Mouse (Mus musculus) hindbrain, embryonic 10.5 days (tissue): ENCODE results near the gene Tmed4. TPM values are rescaled to one million over a fixed set of nuclear protein-coding genes. Genes with fewer than 3 reads are reported as not detected.
A peak's percentile ranks its signal among the peaks of the same experiment; 100 is the strongest.

Experiments
- DNase-seq: peaks from one replicate; pipeline ENCODE4 v3.0.0-alpha.2; 2017; ENCODE audit warnings: low spot score
- H3K27ac ChIP-seq: fragments of 300-500 bp; sonication (generic); 2 replicates; pipeline ENCODE4 v1.5.1; 2016; ENCODE audit warnings: mild to moderate bottlenecking, moderate library complexity
- H3K27me3 ChIP-seq: fragments of 300-500 bp; sonication (generic); 2 replicates; pipeline ENCODE4 v1.6.1; 2016; ENCODE audit warnings: mild to moderate bottlenecking; ENCODE audit not compliant: poor library complexity, insufficient read depth, severe bottlenecking
- H3K36me3 ChIP-seq: fragments of 300-500 bp; sonication (generic); 2 replicates; pipeline ENCODE4 v1.6.1; 2016; ENCODE audit warnings: mild to moderate bottlenecking, moderate library complexity
- H3K4me1 ChIP-seq: fragments of 300-500 bp; sonication (generic); replicated peaks from 2 replicates; pipeline ENCODE4 v1.6.1; 2016; ENCODE audit warnings: mild to moderate bottlenecking
- H3K4me3 ChIP-seq: fragments of 300-500 bp; sonication (generic); 2 replicates; pipeline ENCODE4 v1.5.1; 2016; ENCODE audit warnings: mild to moderate bottlenecking, moderate library complexity
- H3K9me3 ChIP-seq: fragments of 300-500 bp; sonication (generic); 2 replicates; pipeline ENCODE4 v1.6.1; 2016; ENCODE audit warnings: mild to moderate bottlenecking, moderate library complexity
- WGBS: fragments of 180-500 bp; shearing (Covaris S2); methylation state at CpG from one replicate; pipeline ENCODE4 v1.1.7; 2016; 5-methylcytosine and 5-hydroxymethylcytosine counted together
- polyA plus RNA-seq: library from polyadenylated mRNA; unstranded; fragments of >200 nt; fragmentation: Nextera tagmentation; extraction: Ambion mirVana; gene quantifications from 2 replicates; pipeline ENCODE4 v1.2.1, GENCODE M21; 2016

The Tmed4 gene
- polyA plus RNA-seq = 128 and 137 TPM in 2 replicates

DNA sequence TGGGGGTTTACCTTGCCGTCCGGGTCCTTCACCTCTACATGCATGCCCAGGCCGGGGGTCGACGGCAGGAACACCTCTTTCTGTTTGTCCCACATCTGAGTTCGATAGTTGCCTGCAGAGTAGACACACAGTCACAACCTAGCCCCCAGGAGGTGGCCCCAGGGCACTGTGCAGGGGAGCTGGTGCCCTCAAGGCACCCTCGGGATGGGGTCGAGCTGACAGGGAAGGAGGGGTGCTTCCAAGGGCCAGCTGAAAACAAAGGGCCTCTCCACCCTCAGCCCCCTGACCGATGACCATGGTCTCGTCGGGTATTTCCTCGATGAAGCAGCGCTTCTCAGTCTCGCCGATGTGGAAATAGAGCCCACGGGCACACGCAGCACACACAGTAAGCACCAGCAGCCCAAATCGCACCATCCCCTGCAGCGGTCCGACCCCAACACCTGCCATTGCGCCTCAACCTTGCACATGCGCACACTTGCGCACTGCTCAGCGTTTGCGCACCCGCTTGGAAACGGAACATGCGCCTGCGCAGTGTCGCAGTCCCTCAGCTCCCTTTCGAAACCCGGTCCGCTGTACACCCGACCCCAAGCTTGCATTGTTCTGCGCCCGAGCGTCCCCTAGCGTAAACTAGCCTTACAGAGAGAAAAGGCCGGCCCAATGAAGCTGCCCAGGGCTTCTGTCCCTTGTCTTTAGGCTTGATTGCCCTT is at the start of gene Tmed4:
Gene Tmed4, minus strand, starts transcription at position 484 of the 707 bp plus-strand sequence.
- under 1% methylated on average over 39 of the region's 39 CpGs for WGBS
- Histone ChIP-seq H3K4me1 (peaks cover 29% of the 10 kb centered on the region), H3K27ac (peak within 1 kb of the TSS; percentile 94), H3K4me3 (peak within 1 kb of the TSS; percentile 93), H3K36me3 (peaks cover 32% of the 10 kb centered on the region), H3K27me3 (no peaks in the 10 kb centered on the region), H3K9me3 (no peaks in the 10 kb centered on the region)
- peak; percentile 97 for DNase-seq

DNA sequence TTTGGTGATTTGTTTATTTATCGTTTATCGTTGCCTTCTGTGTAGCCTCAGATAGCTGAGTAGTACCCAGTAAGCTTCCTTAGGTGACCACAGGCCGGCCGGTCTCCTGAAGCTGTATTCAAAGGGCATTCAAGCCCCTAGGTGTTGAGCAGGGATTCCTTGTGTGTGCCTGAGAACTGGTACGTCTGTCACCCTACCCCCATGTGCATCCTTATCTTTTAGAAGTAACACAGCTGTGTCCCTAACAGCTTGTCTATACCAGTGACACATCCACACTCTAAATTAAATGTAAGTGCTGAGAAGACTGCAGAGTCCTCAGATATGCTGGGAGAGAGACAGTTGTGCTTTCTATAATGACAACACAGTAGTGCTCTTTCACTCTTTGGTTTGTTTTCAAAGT is 48.7 kb upstream of the Tmed4 start:
- Histone ChIP-seq H3K36me3 (peaks cover 59% of the 10 kb centered on the region), H3K27ac (no peak overlapping the region), H3K9me3 (no peaks in the 10 kb centered on the region), H3K4me1 (no peaks in the 10 kb centered on the region), H3K27me3 (no peaks in the 10 kb centered on the region), H3K4me3 (no peak overlapping the region)
- no peak for DNase-seq
- WGBS = 91% methylated on average over 5 of the region's 5 CpGs

DNA sequence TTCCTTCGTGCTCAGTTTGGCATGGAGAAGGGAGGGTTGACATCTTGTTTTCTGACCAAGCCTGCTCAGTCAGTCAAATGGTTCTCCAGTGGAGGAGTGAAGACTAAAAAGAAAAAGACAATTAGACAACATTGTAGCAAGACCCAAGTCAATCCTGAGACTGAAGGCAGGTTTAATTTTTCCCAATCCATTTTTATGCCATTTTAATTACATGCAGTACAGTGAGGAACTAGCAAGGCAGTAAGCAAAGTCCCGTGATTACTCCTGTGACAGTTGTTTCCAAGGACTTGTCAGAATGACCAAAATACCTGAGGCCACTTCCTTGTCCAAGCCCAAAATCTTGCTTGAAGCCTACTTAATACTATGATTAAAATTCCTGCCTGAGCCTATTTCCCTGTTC is 47.4 kb upstream of the Tmed4 start:
- 90% methylated on average over 2 of the region's 2 CpGs for WGBS
- DNase-seq = no peak
- H3K27me3 ChIP-seq = no peaks in the 10 kb centered on the region
- H3K36me3 ChIP-seq = peaks cover 71% of the 10 kb centered on the region
- no peak overlapping the region for H3K4me3 ChIP-seq
- no peak overlapping the region for H3K27ac ChIP-seq
- H3K4me1 ChIP-seq = no peaks in the 10 kb centered on the region
- H3K9me3 ChIP-seq = no peaks in the 10 kb centered on the region

DNA sequence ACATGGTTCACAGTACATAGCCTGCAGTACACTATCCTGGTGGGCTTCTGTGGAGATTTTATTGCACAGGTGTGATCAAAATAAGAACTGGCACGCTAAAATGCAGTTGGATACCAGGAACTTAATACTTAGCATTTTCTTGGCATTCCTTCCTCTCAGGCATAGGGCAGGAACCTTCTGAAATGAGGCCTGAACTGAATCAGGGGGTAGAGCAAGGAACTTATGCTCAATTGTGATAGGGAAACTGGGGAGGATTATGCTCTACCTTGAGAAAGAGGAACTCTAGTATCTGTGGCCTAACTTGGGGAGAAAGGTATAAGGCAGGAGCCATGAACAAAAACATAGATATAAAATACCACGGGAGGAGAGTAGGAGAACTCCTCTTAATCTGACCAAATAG is 44.7 kb upstream of the Tmed4 start:
- no peak for DNase-seq
- H3K27me3 ChIP-seq = no peaks in the 10 kb centered on the region
- no peaks in the 10 kb centered on the region for H3K4me1 ChIP-seq
- 87% methylated on average over 2 of the region's 2 CpGs for WGBS
- no peaks in the 10 kb centered on the region for H3K9me3 ChIP-seq
- no peak overlapping the region for H3K27ac ChIP-seq
- peaks cover 89% of the 10 kb centered on the region for H3K36me3 ChIP-seq
- H3K4me3 ChIP-seq = no peak overlapping the region

DNA sequence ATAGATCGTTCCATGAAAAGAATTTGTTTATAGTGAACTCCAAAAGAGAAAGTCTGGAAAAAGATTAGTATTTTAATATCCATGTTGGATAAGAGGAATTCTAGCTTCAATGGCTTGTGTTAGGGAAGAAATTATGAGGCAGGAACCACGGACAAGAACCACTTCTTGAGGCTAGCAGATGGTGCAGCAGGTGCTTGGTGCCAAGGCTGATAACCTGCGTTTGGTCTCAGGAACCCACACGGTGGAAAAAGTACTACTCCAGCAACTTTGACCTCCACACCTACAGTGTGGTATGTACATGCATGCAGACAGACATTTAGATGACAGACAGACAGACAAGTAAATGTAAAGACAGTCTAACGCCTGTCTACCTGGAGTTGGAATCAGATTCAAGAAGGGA is 43.9 kb upstream of the Tmed4 start:
- Histone ChIP-seq H3K9me3 (no peaks in the 10 kb centered on the region), H3K27ac (no peak overlapping the region), H3K27me3 (no peaks in the 10 kb centered on the region), H3K4me1 (no peaks in the 10 kb centered on the region), H3K4me3 (no peak overlapping the region), H3K36me3 (peaks cover 89% of the 10 kb centered on the region)
- no peak for DNase-seq
- WGBS = 92% methylated on average over 5 of the region's 5 CpGs

DNA sequence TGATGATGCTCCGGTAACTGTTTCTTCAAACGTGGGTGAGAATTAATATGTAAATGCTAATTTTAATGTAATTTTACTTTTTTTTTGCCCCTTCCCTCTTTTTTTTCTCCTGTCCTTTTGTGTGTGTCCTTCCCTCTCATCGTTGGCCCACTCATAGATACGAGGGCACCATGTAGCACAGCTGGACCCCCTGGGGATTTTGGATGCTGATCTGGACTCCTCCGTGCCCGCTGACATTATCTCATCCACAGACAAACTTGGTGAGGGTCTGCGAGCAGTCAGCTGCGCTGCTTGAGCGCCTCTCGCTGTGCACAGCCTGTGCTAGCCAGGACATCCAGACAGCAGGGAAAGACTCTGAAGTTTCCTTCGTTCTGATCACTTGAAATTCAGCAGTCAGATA is 42.2 kb upstream of the Tmed4 start:
- 89% methylated on average over 11 of the region's 11 CpGs for WGBS
- peaks cover 84% of the 10 kb centered on the region for H3K36me3 ChIP-seq

DNA sequence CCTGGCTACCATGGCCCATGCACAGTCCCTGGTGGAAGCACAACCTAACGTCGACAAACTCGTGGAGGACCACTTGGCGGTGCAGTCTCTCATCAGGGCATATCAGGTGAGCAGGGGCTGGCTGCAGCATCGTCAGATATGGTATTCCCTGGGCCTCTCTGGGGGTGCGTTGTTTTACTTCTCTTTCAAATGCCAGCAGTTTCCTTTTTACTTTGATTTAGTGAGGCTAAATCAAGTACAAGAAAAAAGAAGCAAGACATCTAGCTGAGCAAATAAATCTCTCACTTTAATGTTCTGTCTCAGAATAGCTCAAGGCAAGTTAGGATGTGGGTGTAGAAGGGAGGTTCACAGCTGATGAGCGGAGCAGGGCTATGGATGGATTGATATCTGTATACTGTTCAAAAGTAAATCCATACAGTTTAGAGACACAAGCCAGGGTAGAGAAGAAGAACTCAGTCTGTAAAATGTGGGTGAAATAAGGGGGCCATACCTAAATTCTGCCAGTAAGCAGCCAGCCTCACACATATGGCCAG is 39.3 kb upstream of the Tmed4 start:
- Histone ChIP-seq H3K4me1 (no peaks in the 10 kb centered on the region), H3K9me3 (no peaks in the 10 kb centered on the region), H3K27ac (no peak overlapping the region), H3K27me3 (no peaks in the 10 kb centered on the region), H3K4me3 (no peak overlapping the region), H3K36me3 (peaks cover 85% of the 10 kb centered on the region)
- DNase-seq = no peak
- 92% methylated on average over 7 of the region's 7 CpGs for WGBS

More for the DNA sequence above, 42.2 kb upstream of the Tmed4 start:
- H3K4me3 ChIP-seq = no peak overlapping the region
- no peaks in the 10 kb centered on the region for H3K9me3 ChIP-seq
- no peaks in the 10 kb centered on the region for H3K4me1 ChIP-seq
- DNase-seq = no peak
- H3K27me3 ChIP-seq = no peaks in the 10 kb centered on the region
- H3K27ac ChIP-seq = no peak overlapping the region

DNA sequence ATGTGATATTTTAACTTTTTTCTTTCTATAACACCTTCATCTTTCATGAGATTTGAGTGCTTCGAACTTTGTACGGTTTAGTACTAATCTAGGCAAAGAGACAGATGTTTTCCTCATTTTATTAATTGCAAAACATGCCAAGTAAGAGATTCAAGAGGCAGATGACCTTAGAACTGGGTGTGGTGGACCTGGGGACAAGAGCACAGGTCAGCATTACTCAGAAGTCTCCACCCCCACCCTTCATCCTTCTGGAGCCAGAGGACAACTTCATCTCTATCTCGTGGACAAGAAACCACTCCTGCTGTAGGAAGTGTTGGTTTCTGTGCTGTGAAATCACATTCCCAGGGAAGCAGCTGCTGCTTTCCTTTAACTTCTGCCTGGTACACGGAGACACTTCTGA is 33.5 kb upstream of the Tmed4 start:
- H3K4me1 ChIP-seq = no peaks in the 10 kb centered on the region
- H3K9me3 ChIP-seq = no peaks in the 10 kb centered on the region
- no peaks in the 10 kb centered on the region for H3K27me3 ChIP-seq
- H3K27ac ChIP-seq = no peak overlapping the region
- peaks cover 77% of the 10 kb centered on the region for H3K36me3 ChIP-seq
- no peak overlapping the region for H3K4me3 ChIP-seq
- 93% methylated on average over 4 of the region's 4 CpGs for WGBS
- DNase-seq = no peak

DNA sequence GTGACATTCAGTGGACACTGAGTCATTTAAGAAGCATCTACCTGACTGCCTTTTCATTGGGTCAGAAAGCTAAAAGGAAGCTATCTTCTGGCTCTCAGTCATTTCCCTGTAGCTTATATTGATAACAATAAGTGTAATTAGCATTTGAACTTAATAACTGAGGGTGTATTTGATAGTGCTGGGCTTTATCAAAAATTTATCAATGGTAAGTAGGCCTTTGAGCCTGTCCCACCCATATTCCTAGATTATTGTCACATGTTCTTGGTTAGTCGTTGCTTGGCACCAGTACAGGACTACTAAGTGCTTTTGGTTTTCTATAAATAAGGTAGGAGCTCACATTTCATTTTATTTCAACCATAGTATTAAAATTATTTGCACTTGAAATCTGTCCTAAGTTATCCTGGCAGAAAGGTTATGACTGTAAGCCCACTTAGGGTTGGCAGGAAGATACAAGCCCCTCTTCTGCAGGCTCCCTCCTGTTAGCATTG is 31.3 kb upstream of the Tmed4 start:
- H3K4me1 ChIP-seq = no peaks in the 10 kb centered on the region
- no peaks in the 10 kb centered on the region for H3K9me3 ChIP-seq
- no peak overlapping the region for H3K27ac ChIP-seq
- DNase-seq = no peak
- H3K36me3 ChIP-seq = peaks cover 84% of the 10 kb centered on the region
- WGBS = 85% methylated on average over 1 of the region's 1 CpGs
- H3K27me3 ChIP-seq = no peaks in the 10 kb centered on the region
- no peak overlapping the region for H3K4me3 ChIP-seq

DNA sequence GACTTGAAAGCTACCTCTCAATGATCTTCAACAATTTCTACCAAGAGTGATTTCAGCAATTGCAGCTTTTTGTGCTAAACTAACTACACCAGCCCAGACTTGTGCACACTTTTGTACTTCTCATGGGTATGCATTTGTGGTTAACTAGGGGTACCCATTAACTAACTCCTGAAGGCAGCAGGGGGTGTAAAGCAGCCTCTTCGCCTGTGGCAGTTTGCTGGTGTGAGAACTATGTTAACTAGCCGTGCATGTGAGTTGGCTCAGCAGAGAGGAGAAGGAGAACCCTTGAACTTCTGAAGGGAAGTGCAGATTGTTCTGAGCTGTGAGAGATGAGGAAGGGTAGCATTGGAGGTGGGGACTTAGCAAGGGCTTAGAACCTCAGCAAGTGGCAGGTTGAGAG is 28.1 kb upstream of the Tmed4 start:
- Histone ChIP-seq H3K27ac (no peak overlapping the region), H3K9me3 (no peaks in the 10 kb centered on the region), H3K36me3 (peaks cover 87% of the 10 kb centered on the region), H3K4me3 (no peak overlapping the region), H3K27me3 (no peaks in the 10 kb centered on the region), H3K4me1 (no peaks in the 10 kb centered on the region)
- no peak for DNase-seq
- WGBS = 85% methylated on average over 2 of the region's 2 CpGs

DNA sequence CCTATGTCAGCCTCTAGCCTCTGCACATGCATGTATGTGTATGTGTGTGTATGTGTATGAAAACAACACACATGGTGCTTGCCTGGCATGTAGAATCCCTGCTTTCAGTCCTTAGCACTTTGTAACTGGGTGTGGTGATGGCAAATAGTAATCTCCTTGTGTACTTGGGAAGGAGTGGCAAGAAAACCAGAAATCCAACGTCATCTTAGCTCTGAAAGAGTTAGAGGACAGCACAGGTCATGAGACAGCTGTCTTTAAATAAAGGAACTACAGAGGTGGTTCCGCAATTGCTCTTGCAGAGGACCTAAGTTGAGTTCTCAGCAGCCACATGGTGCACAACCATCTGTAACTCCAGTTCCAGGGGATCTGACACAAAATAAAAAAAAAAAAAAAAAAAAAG is 24.8 kb upstream of the Tmed4 start:
- whole genome bisulfite sequencing = 91% methylated on average over 2 of the region's 2 CpGs
- no peak for DNase-seq
- no peaks in the 10 kb centered on the region for H3K9me3 ChIP-seq

DNA sequence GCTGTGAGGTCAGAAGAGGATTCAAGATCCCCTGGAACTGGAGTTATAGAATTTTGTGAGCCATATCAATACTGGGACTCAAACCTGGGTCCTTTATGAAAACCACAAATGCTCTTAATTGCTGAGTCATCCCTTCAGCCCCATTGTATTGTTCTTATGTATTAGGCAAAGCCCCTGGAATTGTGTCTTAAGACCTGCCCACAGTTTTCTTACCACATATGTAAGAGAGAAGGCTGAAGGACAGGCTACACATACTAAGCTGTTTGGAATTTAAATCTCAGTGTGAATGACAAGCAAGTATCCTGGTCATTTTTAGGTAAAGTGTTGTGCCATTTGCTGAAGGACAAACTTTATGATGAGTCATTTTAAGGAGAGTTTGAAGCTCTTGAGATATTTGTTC is 21.4 kb upstream of the Tmed4 start:
- H3K9me3 ChIP-seq = no peaks in the 10 kb centered on the region
- H3K27me3 ChIP-seq = no peaks in the 10 kb centered on the region
- H3K4me3 ChIP-seq = no peak overlapping the region
- DNase-seq = no peak
- peaks cover 12% of the 10 kb centered on the region for H3K4me1 ChIP-seq
- no peak overlapping the region for H3K27ac ChIP-seq
- H3K36me3 ChIP-seq = peaks cover 43% of the 10 kb centered on the region

More for the DNA sequence above, 24.8 kb upstream of the Tmed4 start:
- Histone ChIP-seq H3K36me3 (peaks cover 70% of the 10 kb centered on the region), H3K27ac (no peak overlapping the region), H3K4me3 (no peak overlapping the region), H3K4me1 (no peaks in the 10 kb centered on the region), H3K27me3 (no peaks in the 10 kb centered on the region)

DNA sequence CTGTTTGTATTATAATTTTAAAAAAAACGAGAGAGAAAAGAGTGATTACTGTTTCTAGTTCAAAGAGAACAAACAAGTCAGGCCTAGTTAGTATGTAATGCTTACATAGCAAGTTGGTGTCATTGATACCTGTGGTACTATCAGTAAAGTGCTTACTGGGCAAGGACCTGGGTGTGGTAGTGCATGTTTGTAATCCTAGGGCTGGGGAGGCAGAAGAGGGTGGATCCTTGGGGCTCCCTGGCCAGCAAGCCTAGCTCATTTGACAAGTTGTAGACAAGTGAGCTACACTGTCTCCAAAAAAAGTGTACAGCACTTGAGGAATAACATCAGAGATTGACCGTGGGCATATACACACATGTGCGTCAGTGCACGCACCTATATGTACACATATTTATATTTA is 20.0 kb upstream of the Tmed4 start:
- 90% methylated on average over 4 of the region's 4 CpGs for WGBS

More for the DNA sequence above, 20.0 kb upstream of the Tmed4 start:
- Histone ChIP-seq H3K27me3 (peaks cover 9% of the 10 kb centered on the region; the same call in 1 of the 2 replicates), H3K4me3 (no peak overlapping the region), H3K9me3 (no peaks in the 10 kb centered on the region), H3K27ac (no peak overlapping the region), H3K36me3 (peaks cover 29% of the 10 kb centered on the region), H3K4me1 (peaks cover 15% of the 10 kb centered on the region)
- DNase-seq = no peak
